Mouse (Mus musculus) frontal cortex, postnatal 14 days (tissue): ENCODE results near the gene Suclg1.

Experiments
- DNase-seq, 2 experiments: peaks; one replicate each; pipeline ENCODE4 v3.0.0; 2022; ENCODE audit warnings: low spot score in 2 of 2

Gene Suclg1

DNA sequence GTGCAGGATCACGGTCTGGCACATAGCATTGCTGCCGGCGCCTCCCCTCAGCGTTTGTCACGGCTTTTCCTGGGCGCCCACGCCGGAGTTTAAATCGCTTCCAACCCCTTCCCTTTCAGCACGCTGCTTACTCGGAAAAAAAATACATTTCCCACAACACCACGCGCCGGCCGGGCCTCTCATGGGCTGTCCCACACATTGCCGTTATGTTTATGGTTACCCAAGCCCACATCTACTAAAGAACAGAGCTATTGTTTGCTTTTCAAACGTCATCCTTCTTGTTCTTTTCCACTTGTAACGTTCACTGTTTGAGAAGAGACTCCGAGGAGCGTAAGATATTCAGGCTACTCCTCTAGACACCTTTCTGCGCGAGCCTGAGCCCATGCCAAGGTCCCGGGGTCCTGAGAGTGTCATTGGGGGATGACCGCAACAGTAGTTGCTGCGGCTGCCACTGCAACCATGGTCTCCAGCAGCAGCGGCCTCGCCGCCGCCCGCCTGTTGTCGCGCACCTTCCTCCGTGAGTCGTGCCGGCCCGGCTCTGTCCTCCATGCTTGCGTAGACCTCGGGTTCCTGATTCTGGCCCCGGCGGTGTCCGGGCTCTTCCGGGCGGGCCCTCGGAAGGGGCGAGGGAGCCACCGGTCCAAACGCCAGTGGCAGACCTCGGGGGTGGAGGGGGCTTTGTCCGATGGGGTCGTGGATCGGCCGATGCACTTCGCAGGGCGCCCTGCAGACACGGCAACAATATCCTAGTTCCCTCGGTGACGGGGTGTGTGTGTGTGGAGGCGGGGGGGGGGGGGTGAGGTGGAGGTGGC is at the start of gene Suclg1:
Gene Suclg1 (plus strand): TSS at position 146 of the 812 bp plus-strand sequence.
- peak; percentile 80 to 81 for DNase-seq

- DNase-seq = no peak
These were observed 44.5 kb upstream of the Suclg1 start for GRCm38 (mm10) chr6:73203724-73204123.

- no peak for DNase-seq
These were observed 43.2 kb upstream of the Suclg1 start for GRCm38 (mm10) chr6:73204937-73205336.

GRCm38 (mm10) chr6:73209598-73209997 is 38.6 kb upstream of the Suclg1 start:
- DNase-seq = no peak

DNA sequence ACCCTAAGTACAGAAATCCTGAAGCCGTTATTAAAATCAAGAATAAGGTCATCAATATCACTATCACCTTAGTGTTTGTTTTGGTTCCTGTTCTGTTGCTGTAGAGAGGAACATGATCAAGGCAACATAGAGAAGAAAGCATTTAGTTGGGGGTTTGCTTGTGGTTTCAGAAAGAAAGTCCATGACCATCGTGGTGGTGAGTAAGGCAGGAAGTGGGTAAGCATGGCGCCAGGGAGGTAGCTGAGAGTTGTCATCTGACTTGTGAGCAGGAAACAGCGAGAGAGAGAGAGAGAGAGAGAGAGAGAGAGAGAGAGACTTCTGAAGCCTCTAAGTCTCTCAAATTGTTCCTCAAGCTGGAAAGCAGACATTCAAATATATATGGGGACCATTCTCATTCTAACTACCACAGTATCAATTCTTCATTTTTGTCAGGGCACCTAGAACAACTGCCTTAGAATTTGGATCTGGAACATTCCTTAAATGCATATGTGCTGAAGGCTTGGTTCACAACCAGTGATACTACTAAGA is 37.7 kb upstream of the Suclg1 start:
- DNase-seq = no peak

- no peak for DNase-seq
These were observed 37.1 kb upstream of the Suclg1 start for GRCm38 (mm10) chr6:73211036-73211435.

GRCm38 (mm10) chr6:73211602-73212001 is 36.6 kb upstream of the Suclg1 start:
- no peak for DNase-seq

DNA sequence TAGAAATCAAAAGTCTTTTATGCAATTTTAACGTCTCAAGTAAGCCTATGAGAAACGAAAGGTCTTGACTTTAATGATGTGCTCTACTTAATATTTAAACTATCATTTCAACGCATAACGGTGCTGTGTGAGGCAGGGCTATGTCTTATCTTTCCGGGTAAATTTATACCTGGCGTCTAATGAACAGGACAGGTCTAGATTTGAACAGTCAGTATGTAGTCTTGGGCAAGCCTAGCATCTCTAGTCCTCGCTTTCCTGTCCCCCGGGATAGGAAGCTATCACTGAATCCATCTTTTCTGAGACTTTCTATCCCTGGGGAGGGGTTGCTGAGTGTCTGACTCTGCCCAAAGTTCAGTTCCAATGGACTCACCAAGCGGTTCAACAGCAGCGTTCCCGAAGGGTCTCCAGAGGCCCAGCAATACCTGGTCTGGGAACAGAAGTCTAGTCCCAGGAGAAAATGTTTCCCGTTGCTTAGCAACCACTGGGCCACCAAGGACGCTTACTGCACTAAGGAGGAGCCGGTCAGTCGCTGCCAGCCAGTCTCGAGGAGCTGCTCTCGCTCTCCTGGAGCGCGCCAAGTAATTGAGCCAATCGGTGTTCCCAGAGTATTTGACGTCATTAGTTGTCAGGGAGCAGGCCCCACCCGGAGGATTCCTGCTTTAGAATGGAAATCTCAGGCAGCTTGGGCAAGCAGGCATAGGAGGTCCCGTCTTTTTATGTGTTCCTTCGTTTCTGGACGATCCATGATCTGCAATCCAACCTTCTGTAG is 26.8 kb upstream of the Suclg1 start, which contains the start of gene Dnah6:
Gene Dnah6 (minus strand): TSS at position 463 of the 769 bp plus-strand sequence.
- peak; percentile 83 to 92 for DNase-seq

DNA sequence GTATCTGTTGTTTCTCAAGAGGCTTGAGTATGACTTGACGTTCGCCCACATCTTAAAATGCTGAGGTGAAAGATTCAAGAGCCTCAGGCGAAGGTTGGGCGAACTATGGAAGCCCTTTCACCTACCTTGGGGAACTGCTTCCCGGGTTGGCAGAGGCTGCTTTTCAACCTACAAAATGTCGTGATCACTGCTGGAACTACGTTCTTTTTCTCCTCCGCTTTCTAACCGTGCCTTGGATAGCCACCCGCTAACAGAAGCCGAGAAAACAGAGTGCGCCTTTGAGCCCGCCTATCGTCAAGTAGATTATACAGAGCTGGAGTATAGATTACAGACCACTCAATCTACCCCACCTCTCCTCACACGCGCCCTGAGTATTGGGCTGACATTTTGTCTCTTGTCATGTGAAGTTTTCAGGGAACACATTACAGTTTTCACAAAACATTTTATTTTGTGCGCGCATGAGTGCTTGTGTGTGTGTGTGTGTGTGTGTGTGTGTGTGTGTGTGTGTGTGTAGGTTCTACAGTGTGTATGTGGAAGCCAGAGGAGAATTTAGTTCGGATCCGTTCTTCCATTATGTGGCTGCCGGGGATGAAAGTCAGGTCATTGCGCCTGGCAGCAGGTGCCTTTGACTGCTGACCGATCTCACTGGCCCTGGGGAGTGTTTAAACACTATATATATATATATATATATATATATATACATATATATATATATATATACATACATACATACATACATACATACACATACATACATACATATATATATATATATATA is 26.0 kb upstream of the Suclg1 start:
- DNase-seq = peak in 1 of 2 experiments; percentile 31

- peak; percentile 23 to 55 for DNase-seq
These were observed 25.2 kb upstream of the Suclg1 start for GRCm38 (mm10) chr6:73222841-73223526.

GRCm38 (mm10) chr6:73227376-73228158 is 20.6 kb upstream of the Suclg1 start:
- no peak for DNase-seq

- DNase-seq = no peak
These were observed 19.8 kb upstream of the Suclg1 start for GRCm38 (mm10) chr6:73228408-73228807.

DNA sequence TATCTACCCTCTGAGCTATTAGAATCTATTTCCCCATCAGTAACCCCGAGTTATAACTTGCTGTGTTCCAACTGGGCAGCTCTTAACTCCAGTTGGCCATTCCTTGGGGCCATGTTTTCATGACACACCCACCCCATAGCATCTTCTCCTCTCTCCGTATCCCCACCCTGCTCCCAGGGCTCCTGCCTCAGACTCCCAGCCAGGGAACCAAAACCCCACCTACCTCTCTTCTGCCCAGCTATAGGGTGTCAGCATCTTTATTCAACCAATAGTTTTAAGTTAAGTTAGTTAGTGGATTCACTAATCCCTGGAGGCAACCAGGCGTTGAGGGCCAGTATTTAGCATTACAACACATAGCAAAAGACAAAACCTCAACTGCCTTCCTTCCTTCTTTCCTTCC is 19.3 kb upstream of the Suclg1 start:
- DNase-seq = no peak

GRCm38 (mm10) chr6:73232152-73232584 is 16.0 kb upstream of the Suclg1 start:
- no peak for DNase-seq

- no peak for DNase-seq
These were observed 14.9 kb upstream of the Suclg1 start for GRCm38 (mm10) chr6:73233202-73233726.

- DNase-seq = no peak
These were observed 13.8 kb upstream of the Suclg1 start for GRCm38 (mm10) chr6:73234302-73234900.

DNA sequence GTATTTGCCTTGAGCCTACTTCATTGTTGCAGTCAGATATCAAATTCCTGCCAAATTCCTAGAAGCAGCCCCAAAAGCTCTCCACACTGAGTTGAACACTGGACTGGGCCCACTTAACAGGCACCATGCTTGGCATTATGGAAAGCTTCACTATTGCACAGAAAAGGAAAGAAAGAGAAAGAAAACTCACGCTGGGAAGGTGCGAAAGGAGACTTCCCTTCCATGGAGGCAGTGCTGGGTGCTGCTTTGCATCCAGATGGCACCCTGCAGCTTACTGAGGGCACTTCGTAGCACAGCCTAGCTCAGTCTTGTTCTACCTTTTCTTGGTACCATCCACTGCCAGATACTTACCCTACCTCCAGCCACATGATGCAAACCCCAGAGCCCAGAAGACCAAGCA is 12.5 kb upstream of the Suclg1 start:
- DNase-seq = no peak

DNA sequence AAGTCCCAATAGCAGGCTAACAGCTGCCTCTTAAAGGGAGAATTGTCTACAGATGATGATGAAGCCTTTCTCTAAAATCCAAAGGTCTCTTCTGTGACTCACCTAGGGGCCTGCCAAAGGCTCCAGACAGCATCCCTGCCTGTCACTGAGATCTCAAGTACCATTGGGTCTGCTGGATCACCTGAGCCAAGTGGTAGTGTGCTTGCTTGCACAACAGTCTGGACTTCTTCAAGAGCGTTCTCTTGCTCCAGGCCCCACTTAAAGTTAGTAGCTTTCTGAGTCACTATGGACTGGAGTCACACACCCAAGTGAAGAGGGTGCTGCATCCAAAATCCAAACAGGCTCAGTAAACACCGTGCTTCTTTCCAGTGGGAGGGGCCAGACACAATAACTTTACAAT is 1.4 kb upstream of the Suclg1 start:
- no peak for DNase-seq

- DNase-seq = no peak
These were observed 730 bp upstream of the Suclg1 start for GRCm38 (mm10) chr6:73247452-73247851.

DNA sequence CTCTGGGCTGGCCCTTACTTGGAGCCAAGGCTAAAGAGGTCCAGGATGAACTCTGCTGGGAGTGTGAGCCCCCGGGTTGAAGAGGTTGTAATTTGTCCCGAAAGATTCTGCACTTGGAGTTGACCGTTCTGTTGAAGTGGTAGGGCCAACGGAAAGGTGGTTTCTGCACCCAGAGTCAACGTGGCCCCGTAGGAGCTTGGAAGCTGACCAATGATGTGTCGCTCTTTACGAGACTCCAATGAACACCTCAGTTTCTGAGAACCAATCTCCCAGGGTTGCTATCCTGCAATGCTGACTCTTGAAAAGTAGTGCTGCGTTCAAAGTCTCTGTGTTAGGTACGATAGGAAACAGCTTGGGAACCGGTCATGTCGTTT is 854 bp downstream of the Suclg1 start:
- DNase-seq = no peak
